ENCODE assay signal across 13 mouse cellular contexts in the genomic region with DNA sequence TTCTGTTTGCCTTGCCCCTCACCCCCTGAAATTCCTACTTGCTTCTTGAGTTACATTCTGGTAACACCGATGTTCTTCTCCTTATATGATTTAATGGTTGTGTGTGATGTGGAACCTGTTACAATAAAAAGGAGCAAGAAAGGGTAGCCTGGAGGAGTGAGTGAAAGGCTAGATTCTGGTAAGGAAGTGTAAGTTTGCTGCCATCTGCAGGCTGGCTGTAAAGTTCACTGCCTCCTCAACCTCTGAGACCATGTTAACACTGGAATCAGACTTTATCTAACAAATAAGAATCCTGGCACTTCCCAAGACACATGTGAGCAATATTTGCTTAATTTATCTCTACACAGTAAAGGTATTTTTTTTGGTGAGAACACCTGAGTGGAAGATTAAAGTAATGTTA.
DNase-seq lines count a peak whose midpoint lies in the region; ATAC-seq and TF ChIP-seq lines count a peak whose summit lies in the region.
"Had no signal": no experiment of that assay in that cellular context is flagged by ENCODE, and none has a peak within 500 bp of the region (broad histone marks: within the 10 kb centered on the region; RNA-seq: fewer than 3 reads in every experiment).

No protein-coding gene starts in this region.

- WGBS in heart, adult 2 months: 60% methylated on average over 1 of the region's 1 CpGs
- WGBS in heart, embryonic 11.5 days (ENCODE audit: insufficient replicate concordance): 57% methylated on average over 1 of the region's 1 CpGs
- 50% methylated on average over 1 of the region's 1 CpGs for WGBS in lung, embryonic 14.5 days
- 57% methylated on average over 1 of the region's 1 CpGs for whole genome bisulfite sequencing in lung, adult 2 months
- 15% methylated on average over 1 of the region's 1 CpGs for WGBS in limb, embryonic 14.5 days

- no peak for DNase-seq in heart, adult 2 months
- peak; percentile 44 for DNase-seq in lung, embryonic 14.5 days
- DNase-seq in lung, adult 2 months: no peak
- DNase-seq in embryo, embryonic 11 days: peak; percentile 33
- peak; percentile 9 for DNase-seq in limb, embryonic 14.5 days (ENCODE audit: low spot score)
- no peak for DNase-seq in thymus, adult 18-20 months
- no peak for DNase-seq in frontal cortex, postnatal 25 days (ENCODE audit: low spot score in 2 of 2)
- DNase-seq: adrenal gland, postnatal 25 days; cerebellum, adult 9-10 months; heart, postnatal 36 days; lung, postnatal 10 days had no signal

- no peak overlapping the region for H3K27ac ChIP-seq in heart, adult 2 months
- H3K27ac ChIP-seq in heart, embryonic 11.5 days (ENCODE audit: low read depth, low read length): no peak overlapping the region
- no peak overlapping the region for H3K27ac ChIP-seq in lung, embryonic 14.5 days (ENCODE audit: low read depth)
- no peak overlapping the region for H3K27ac ChIP-seq in limb, embryonic 14.5 days (replicated peaks; ENCODE audit: low read depth, low read length)
- H3K27ac ChIP-seq: limb, embryonic 13.5 days had no signal

- intact Hi-C loops in heart, adult 2 months (cut with DNase I): no loop called here

- no peaks in the 10 kb centered on the region for H3K9me3 ChIP-seq in heart, embryonic 11.5 days (replicated peaks; ENCODE audit: control insufficient read depth, low read length)
- no peaks in the 10 kb centered on the region for H3K9me3 ChIP-seq in lung, embryonic 14.5 days (ENCODE audit: low read depth, low read length)
- no peaks in the 10 kb centered on the region for H3K9me3 ChIP-seq in limb, embryonic 14.5 days (ENCODE audit: control insufficient read depth, low read length)
- H3K9me3 ChIP-seq: limb, embryonic 13.5 days had no signal

- H3K79me2 ChIP-seq in heart, adult 2 months (replicated peaks; ENCODE audit: control insufficient read depth, insufficient read depth, low read length): no peaks in the 10 kb centered on the region

- no peak for TF ChIP-seq EP300 in heart, adult 2 months (IDR thresholded peaks at IDR 0.05; ENCODE audit: insufficient read depth, low read depth, low read length)

- H3K4me1 ChIP-seq in heart, adult 2 months (ENCODE audit: control insufficient read depth, insufficient read depth, low read length): no peaks in the 10 kb centered on the region
- H3K4me1 ChIP-seq in heart, embryonic 11.5 days (ENCODE audit: control insufficient read depth, insufficient read depth, low read length): no peaks in the 10 kb centered on the region
- H3K4me1 ChIP-seq in lung, embryonic 14.5 days (ENCODE audit: insufficient read depth): no peaks in the 10 kb centered on the region
- H3K4me1 ChIP-seq in lung, adult 2 months (ENCODE audit: control insufficient read depth, insufficient read depth, low read length): no peaks in the 10 kb centered on the region
- H3K4me1 ChIP-seq in limb, embryonic 14.5 days (ENCODE audit: control insufficient read depth, insufficient read depth, low read length): no peaks in the 10 kb centered on the region
- H3K4me1 ChIP-seq: limb, embryonic 13.5 days had no signal

- H3K9ac ChIP-seq in heart, adult 2 months (ENCODE audit: low read depth, low read length): no peak overlapping the region
- no peak overlapping the region for H3K9ac ChIP-seq in heart, embryonic 11.5 days (ENCODE audit: low read depth, low read length)
- no peak overlapping the region for H3K9ac ChIP-seq in lung, embryonic 14.5 days
- H3K9ac ChIP-seq in limb, embryonic 14.5 days (ENCODE audit: low read depth, low read length, severe bottlenecking): no peak overlapping the region
- H3K9ac ChIP-seq: limb, embryonic 13.5 days had no signal

- no peak for ATAC-seq in heart, embryonic 11.5 days (replicated peaks; ENCODE audit: insufficient number of reproducible peaks, low FRiP score, low TSS enrichment)
- ATAC-seq in lung, embryonic 14.5 days (ENCODE audit: insufficient read depth): no peak
- ATAC-seq in limb, embryonic 14.5 days (ENCODE audit: low FRiP score, low read depth): no peak

- no peaks in the 10 kb centered on the region for H3K36me3 ChIP-seq in heart, adult 2 months (ENCODE audit: control insufficient read depth, insufficient read depth, low read length)
- no peaks in the 10 kb centered on the region for H3K36me3 ChIP-seq in heart, embryonic 11.5 days (ENCODE audit: control insufficient read depth, insufficient read depth, low read length)
- no peaks in the 10 kb centered on the region for H3K36me3 ChIP-seq in lung, embryonic 14.5 days (ENCODE audit: insufficient read depth)
- no peaks in the 10 kb centered on the region for H3K36me3 ChIP-seq in limb, embryonic 14.5 days (ENCODE audit: control insufficient read depth, insufficient read depth, low read length)
- H3K36me3 ChIP-seq: limb, embryonic 13.5 days had no signal

- peak; percentile 24 for TF ChIP-seq CTCF in heart, adult 2 months (IDR thresholded peaks at IDR 0.05)
- TF ChIP-seq CTCF in lung, embryonic 14.5 days (IDR thresholded peaks at IDR 0.05; ENCODE audit: low read depth): peak; percentile 39
- no peak for TF ChIP-seq CTCF in lung, adult 2 months (IDR thresholded peaks at IDR 0.05; ENCODE audit: insufficient read depth, low read length)

- H3K27me3 ChIP-seq in heart, adult 2 months (ENCODE audit: control insufficient read depth, insufficient read depth, low read length): no peaks in the 10 kb centered on the region
- H3K27me3 ChIP-seq in heart, embryonic 11.5 days (ENCODE audit: control insufficient read depth, insufficient read depth, low read length): no peaks in the 10 kb centered on the region
- no peaks in the 10 kb centered on the region for H3K27me3 ChIP-seq in lung, embryonic 14.5 days (ENCODE audit: insufficient read depth, low read length)
- H3K27me3 ChIP-seq in limb, embryonic 14.5 days (ENCODE audit: control insufficient read depth, insufficient read depth, low read length): no peaks in the 10 kb centered on the region
- H3K27me3 ChIP-seq: limb, embryonic 13.5 days had no signal

- H3K4me3 ChIP-seq in heart, adult 2 months: no peak overlapping the region
- no peak overlapping the region for H3K4me3 ChIP-seq in heart, embryonic 11.5 days (ENCODE audit: low read depth, low read length)
- H3K4me3 ChIP-seq in lung, embryonic 14.5 days (ENCODE audit: low read depth, low read length): no peak overlapping the region
- H3K4me3 ChIP-seq in lung, adult 2 months (replicated peaks; ENCODE audit: extremely low read depth, low read depth, low read length): no peak overlapping the region
- no peak overlapping the region for H3K4me3 ChIP-seq in limb, embryonic 14.5 days (replicated peaks; ENCODE audit: low read length)
- H3K4me3 ChIP-seq: limb, embryonic 13.5 days had no signal

- no peak for TF ChIP-seq POLR2A in heart, adult 2 months (IDR thresholded peaks at IDR 0.05; ENCODE audit: insufficient read depth, low read depth, low read length)
- no peak for TF ChIP-seq POLR2A in lung, adult 2 months (IDR thresholded peaks at IDR 0.05; ENCODE audit: borderline replicate concordance, extremely low read depth, low read depth, low read length)
- no peak for TF ChIP-seq POLR2A in limb, embryonic 14.5 days (IDR thresholded peaks at IDR 0.05; ENCODE audit: borderline replicate concordance, extremely low read depth, insufficient read depth, insufficient read length)

- H3K4me2 ChIP-seq in heart, embryonic 11.5 days: no peak overlapping the region
- H3K4me2 ChIP-seq in lung, embryonic 14.5 days: no peak overlapping the region
- H3K4me2 ChIP-seq in limb, embryonic 14.5 days (replicated peaks; ENCODE audit: low read depth, low read length, severe bottlenecking): no peak overlapping the region
- H3K4me2 ChIP-seq: limb, embryonic 13.5 days had no signal

Comparison
In these comparisons a context has a peak if more than half of its experiments do, and no peak if none do; other contexts are left out.
1. DNase-seq: peak in lung, embryonic 14.5 days (single experiment), embryo, embryonic 11 days (single experiment) and limb, embryonic 14.5 days (single experiment); none in heart, adult 2 months (0 of 2), lung, adult 2 months (single experiment), thymus, adult 18-20 months (0 of 2) and frontal cortex, postnatal 25 days (0 of 2).